Mouse (Mus musculus) olfactory bulb, adult 2 months (tissue): ENCODE measurements around the gene Thsd4. TPM values are rescaled to one million over a fixed set of nuclear protein-coding genes. Genes with fewer than 3 reads are reported as not detected.

Experiments used
- H3K27ac ChIP-seq: fragments of 200-500 bp; 2 replicates; pipeline ENCODE4 v1.5.1; 2012; ENCODE audit warnings: low read depth, low read length; ENCODE audit not compliant: insufficient read depth
- H3K4me1 ChIP-seq: fragments of 200-500 bp; 2 replicates; pipeline ENCODE4 v1.6.1; 2012; ENCODE audit warnings: low read length; ENCODE audit not compliant: control insufficient read depth, insufficient read depth
- H3K4me3 ChIP-seq: fragments of 200-500 bp; 2 replicates; pipeline ENCODE4 v1.5.1; 2012; ENCODE audit warnings: mild to moderate bottlenecking, low read depth, low read length, moderate library complexity; ENCODE audit not compliant: insufficient read depth
- CTCF ChIP-seq: fragments of 200-500 bp; IDR thresholded peaks from 2 replicates; pipeline ENCODE4 v1.5.1; 2012; ENCODE audit warnings: low read depth, mild to moderate bottlenecking, low read length, moderate library complexity; ENCODE audit not compliant: insufficient read depth
- POLR2A ChIP-seq: fragments of 200-500 bp; IDR thresholded peaks from 2 replicates; pipeline ENCODE4 v1.6.1; 2012; ENCODE audit warnings: mild to moderate bottlenecking, low read depth, low read length, moderate library complexity; ENCODE audit not compliant: insufficient read depth
- WGBS: fragments of 180-500 bp; shearing (Covaris S2); methylation state at CpG from one replicate; pipeline ENCODE4 v1.1.7; 2018; 5-methylcytosine and 5-hydroxymethylcytosine counted together
- polyA plus RNA-seq: library from polyadenylated mRNA; stranded (reverse); fragments of >200 nt; gene quantifications from 2 replicates; pipeline ENCODE4 v1.2.4, GENCODE M21; 2012; ENCODE audit warnings: low replicate concordance; ENCODE audit not compliant: missing spikeins, insufficient read depth, insufficient read length

Gene Thsd4
- polyA plus RNA-seq, 1 experiment: not detected

- H3K4me3 ChIP-seq: no peak overlapping the region
- H3K4me1 ChIP-seq: 0 out of 2 replicates have a peak, but pooled peaks cover 3% of the 10 kb centered on the region
- 91% methylated on average over 9 of the region's 9 CpGs for WGBS
- TF ChIP-seq CTCF (no peak), POLR2A (no peak)
- H3K27ac ChIP-seq: no peak overlapping the region
These were observed 570.7 kb downstream of the Thsd4 start for GRCm38 (mm10) chr9:59951001-59951750.

GRCm38 (mm10) chr9:59949981-59950380, 571.9 kb downstream of the Thsd4 start:
- TF ChIP-seq POLR2A: no peak
- no peak for TF ChIP-seq CTCF
- no peak overlapping the region for H3K4me3 ChIP-seq
- 95% methylated on average over 5 of the region's 5 CpGs for WGBS

GRCm38 (mm10) chr9:59949511-59949910, 572.3 kb downstream of the Thsd4 start:
- H3K4me1 ChIP-seq: 0 out of 2 replicates have a peak, but pooled peaks cover 3% of the 10 kb centered on the region
- 89% methylated on average over 6 of the region's 6 CpGs for WGBS
- TF ChIP-seq POLR2A (no peak), CTCF (no peak)
- H3K27ac ChIP-seq: no peak overlapping the region
- H3K4me3 ChIP-seq: no peak overlapping the region

More at GRCm38 (mm10) chr9:59949981-59950380, 571.9 kb downstream of the Thsd4 start:
- 0 out of 2 replicates have a peak, but pooled peaks cover 3% of the 10 kb centered on the region for H3K4me1 ChIP-seq
- H3K27ac ChIP-seq: no peak overlapping the region

- Histone ChIP-seq H3K27ac (no peak overlapping the region), H3K4me3 (no peak overlapping the region), H3K4me1 (0 out of 2 replicates have a peak, but pooled peaks cover 3% of the 10 kb centered on the region)
- WGBS: 93% methylated on average over 17 of the region's 17 CpGs
- TF ChIP-seq POLR2A: no peak
- TF ChIP-seq CTCF: no peak
These were observed 573.1 kb downstream of the Thsd4 start for GRCm38 (mm10) chr9:59948691-59949250.

GRCm38 (mm10) chr9:59948226-59948625, 573.6 kb downstream of the Thsd4 start:
- 0 out of 2 replicates have a peak, but pooled peaks cover 3% of the 10 kb centered on the region for H3K4me1 ChIP-seq
- no peak overlapping the region for H3K4me3 ChIP-seq
- no peak for TF ChIP-seq CTCF
- TF ChIP-seq POLR2A: no peak
- no peak overlapping the region for H3K27ac ChIP-seq
- 79% methylated on average over 8 of the region's 8 CpGs for WGBS

GRCm38 (mm10) chr9:59947271-59947670, 574.6 kb downstream of the Thsd4 start:
- H3K4me1 ChIP-seq: 0 out of 2 replicates have a peak, but pooled peaks cover 3% of the 10 kb centered on the region
- no peak for TF ChIP-seq POLR2A
- no peak for TF ChIP-seq CTCF
- H3K4me3 ChIP-seq: no peak overlapping the region
- 81% methylated on average over 8 of the region's 8 CpGs for WGBS
- H3K27ac ChIP-seq: no peak overlapping the region

GRCm38 (mm10) chr9:59945241-59945640, 576.6 kb downstream of the Thsd4 start:
- WGBS: 96% methylated on average over 3 of the region's 3 CpGs
- TF ChIP-seq POLR2A (no peak), CTCF (no peak)
- Histone ChIP-seq H3K4me1 (0 out of 2 replicates have a peak, but pooled peaks cover 3% of the 10 kb centered on the region), H3K27ac (no peak overlapping the region), H3K4me3 (no peak overlapping the region)

- Histone ChIP-seq H3K27ac (no peak overlapping the region), H3K4me1 (0 out of 2 replicates have a peak, but pooled peaks cover 3% of the 10 kb centered on the region), H3K4me3 (no peak overlapping the region)
- WGBS: 92% methylated on average over 6 of the region's 6 CpGs
- TF ChIP-seq CTCF (no peak), POLR2A (no peak)
These were observed 578.0 kb downstream of the Thsd4 start for GRCm38 (mm10) chr9:59943826-59944225.

GRCm38 (mm10) chr9:59942501-59943085, 579.3 kb downstream of the Thsd4 start:
- no peak overlapping the region for H3K4me3 ChIP-seq
- H3K27ac ChIP-seq: no peak overlapping the region
- H3K4me1 ChIP-seq: no peaks in the 10 kb centered on the region
- 52% methylated on average over 5 of the region's 5 CpGs for WGBS
- TF ChIP-seq CTCF (no peak), POLR2A (no peak)
